Mouse (Mus musculus) layer of hippocampus, postnatal 25 days (tissue): ENCODE data around the gene Son. TPM values are rescaled to one million over a fixed set of nuclear protein-coding genes. Genes with fewer than 3 reads are reported as not detected.

Source experiments
- DNase-seq, 2 experiments: peaks; one replicate each; pipeline ENCODE4 v3.0.0; 2022; ENCODE audit warnings: mixed read lengths in 2 of 2, low spot score in 1 of 2; ENCODE audit errors: extremely low spot score in 1 of 2
- total RNA-seq, 2 experiments: library from RNA; stranded (reverse); gene quantifications; 2 replicates each; pipeline ENCODE4 v1.2.3; 2021

The Son gene
- total RNA-seq = 100 to 1,000 TPM; 212 to 264 TPM

GRCm38 (mm10) chr16:91647461-91648219 is at the start of gene Son:
TSS of gene Son (plus strand) at chr16:91647506.
- peak; percentile 87 to 88 for DNase-seq

GRCm38 (mm10) chr16:91597672-91598010 is 49.7 kb upstream of the Son start, which contains the start of gene Tmem50b:
TSS of gene Tmem50b (minus strand) at chr16:91597800.
- peak; percentile 98 for DNase-seq

GRCm38 (mm10) chr16:91599242-91599641 is 48.1 kb upstream of the Son start:
- DNase-seq = no peak

- no peak for DNase-seq
Measured at GRCm38 (mm10) chr16:91601081-91601480, 46.2 kb upstream of the Son start.

GRCm38 (mm10) chr16:91601693-91602092 is 45.6 kb upstream of the Son start:
- DNase-seq = no peak

- no peak for DNase-seq
Measured at GRCm38 (mm10) chr16:91605156-91605555, 42.1 kb upstream of the Son start.

GRCm38 (mm10) chr16:91606958-91607357 is 40.3 kb upstream of the Son start:
- DNase-seq = no peak

GRCm38 (mm10) chr16:91609501-91610245 is 37.6 kb upstream of the Son start:
- no peak for DNase-seq

- no peak for DNase-seq
Measured at GRCm38 (mm10) chr16:91611248-91611647, 36.1 kb upstream of the Son start.

GRCm38 (mm10) chr16:91612525-91612924 is 34.8 kb upstream of the Son start:
- no peak for DNase-seq

GRCm38 (mm10) chr16:91614552-91614951 is 32.8 kb upstream of the Son start:
- no peak for DNase-seq

GRCm38 (mm10) chr16:91618511-91619501 is 28.5 kb upstream of the Son start, which contains the start of gene Dnajc28:
TSS of gene Dnajc28 (minus strand) at chr16:91619026.
- peak; percentile 60 to 67 for DNase-seq

GRCm38 (mm10) chr16:91620185-91620584 is 27.1 kb upstream of the Son start:
- DNase-seq = no peak

- no peak for DNase-seq
Measured at GRCm38 (mm10) chr16:91620991-91621390, 26.3 kb upstream of the Son start.

GRCm38 (mm10) chr16:91623074-91623473 is 24.2 kb upstream of the Son start:
- no peak for DNase-seq

GRCm38 (mm10) chr16:91627831-91628230 is 19.5 kb upstream of the Son start:
- DNase-seq = no peak

- no peak for DNase-seq
Measured at GRCm38 (mm10) chr16:91628673-91629072, 18.6 kb upstream of the Son start.

GRCm38 (mm10) chr16:91629749-91630148 is 17.6 kb upstream of the Son start:
- no peak for DNase-seq

GRCm38 (mm10) chr16:91630584-91630983 is 16.7 kb upstream of the Son start:
- no peak for DNase-seq

- DNase-seq = no peak
Measured at GRCm38 (mm10) chr16:91632439-91632838, 14.9 kb upstream of the Son start.

GRCm38 (mm10) chr16:91632940-91633339 is 14.4 kb upstream of the Son start:
- no peak for DNase-seq
